ENCODE assay signal across 8 mouse cellular contexts in the genomic region with DNA sequence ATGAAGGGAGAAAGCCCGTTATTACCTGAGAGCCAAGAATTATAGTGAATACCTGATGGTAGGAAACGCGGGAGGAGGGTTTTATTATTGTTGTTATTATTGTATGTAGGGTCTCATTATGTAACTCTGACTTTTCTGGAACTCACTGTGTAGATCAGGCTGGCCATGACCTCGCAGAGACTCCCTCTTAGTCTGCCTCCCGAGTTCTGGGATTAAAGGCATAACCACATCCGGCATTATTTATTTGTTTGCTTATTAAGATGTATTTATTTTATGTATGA. TPM values are rescaled to one million over a fixed set of nuclear protein-coding genes. Genes with fewer than 3 reads are reported as not detected.
DNase-seq lines count a peak whose midpoint lies in the region; ATAC-seq and TF ChIP-seq lines count a peak whose summit lies in the region.

No protein-coding gene starts in this region.

- H3K9ac ChIP-seq in kidney, embryonic 15.5 days: peak overlapping the region; percentile 25; the same call in 1 of the 2 replicates
- H3K9ac ChIP-seq in hindbrain, postnatal 0 days (replicated peaks; ENCODE audit: low read length): 0 out of 2 replicates have a peak overlapping the region, but pooled peaks have one; percentile 28
- H3K9ac ChIP-seq in midbrain, embryonic 15.5 days: peak overlapping the region; percentile 5; the same call in 1 of the 2 replicates

- WGBS in kidney, embryonic 15.5 days: 46% methylated on average over 6 of the region's 6 CpGs
- 52% methylated on average over 6 of the region's 6 CpGs for WGBS in embryonic facial prominence, embryonic 10.5 days
- 48% methylated on average over 6 of the region's 6 CpGs for WGBS in hindbrain, postnatal 0 days
- 44% methylated on average over 6 of the region's 6 CpGs for WGBS in midbrain, embryonic 15.5 days

- peaks cover 24% of the 10 kb centered on the region for H3K36me3 ChIP-seq in kidney, embryonic 15.5 days
- peaks cover 25% of the 10 kb centered on the region for H3K36me3 ChIP-seq in embryonic facial prominence, embryonic 10.5 days (replicated peaks)
- peaks cover 15% of the 10 kb centered on the region for H3K36me3 ChIP-seq in hindbrain, postnatal 0 days (ENCODE audit: insufficient read depth, low read length)
- peaks cover 15% of the 10 kb centered on the region for H3K36me3 ChIP-seq in midbrain, embryonic 15.5 days (replicated peaks)

- ATAC-seq in kidney, embryonic 15.5 days (replicated peaks; ENCODE audit: low FRiP score): 0 out of 2 replicates have a peak, but pooled peaks have one; percentile 1
- ATAC-seq in hindbrain, postnatal 0 days: no peak
- ATAC-seq in midbrain, embryonic 15.5 days (replicated peaks): peak; percentile 24; the same call in 1 of the 2 replicates
- ATAC-seq in monocyte, adult 5-6 weeks (replicated peaks; ENCODE audit: insufficient number of reproducible peaks, low FRiP score, low TSS enrichment, poor library complexity, severe bottlenecking): no peak

- H3K27ac ChIP-seq in kidney, embryonic 15.5 days: 0 out of 2 replicates have a peak overlapping the region, but pooled peaks have one; percentile 11
- H3K27ac ChIP-seq in embryonic facial prominence, embryonic 10.5 days (replicated peaks): peak overlapping the region; percentile 92
- H3K27ac ChIP-seq in hindbrain, postnatal 0 days: peak overlapping the region; percentile 68
- H3K27ac ChIP-seq in midbrain, embryonic 15.5 days: peak overlapping the region; percentile 71

- peak overlapping the region; percentile 79 for H3K4me2 ChIP-seq in kidney, embryonic 15.5 days
- peak overlapping the region; percentile 48 for H3K4me2 ChIP-seq in hindbrain, postnatal 0 days (ENCODE audit: low read depth, low read length)
- H3K4me2 ChIP-seq in midbrain, embryonic 15.5 days: peak overlapping the region; percentile 39

- H3K4me3 ChIP-seq in kidney, embryonic 15.5 days (replicated peaks): peak overlapping the region; percentile 71
- peak overlapping the region; percentile 86 for H3K4me3 ChIP-seq in embryonic facial prominence, embryonic 10.5 days
- H3K4me3 ChIP-seq in hindbrain, postnatal 0 days (ENCODE audit: low read length): peak overlapping the region; percentile 91
- peak overlapping the region; percentile 61 for H3K4me3 ChIP-seq in midbrain, embryonic 15.5 days

- DNase-seq in kidney, postnatal 36 days: no peak
- no peak for DNase-seq in embryonic facial prominence, embryonic 10.5 days (ENCODE audit: low spot score)
- DNase-seq in hindbrain, postnatal 0 days (ENCODE audit: low spot score): no peak
- DNase-seq in cerebellum, postnatal 10 days: no peak
- no peak for DNase-seq in kidney, adult 9 months

- H3K4me1 ChIP-seq in kidney, embryonic 15.5 days: peaks cover 14% of the 10 kb centered on the region
- H3K4me1 ChIP-seq in embryonic facial prominence, embryonic 10.5 days: peaks cover 20% of the 10 kb centered on the region
- no peaks in the 10 kb centered on the region for H3K4me1 ChIP-seq in hindbrain, postnatal 0 days (ENCODE audit: insufficient read depth, low read length)
- peaks cover 23% of the 10 kb centered on the region for H3K4me1 ChIP-seq in midbrain, embryonic 15.5 days

- no peaks in the 10 kb centered on the region for H3K27me3 ChIP-seq in kidney, embryonic 15.5 days
- no peaks in the 10 kb centered on the region for H3K27me3 ChIP-seq in embryonic facial prominence, embryonic 10.5 days (replicated peaks; ENCODE audit: low read depth, poor library complexity, severe bottlenecking)
- no peaks in the 10 kb centered on the region for H3K27me3 ChIP-seq in hindbrain, postnatal 0 days (ENCODE audit: insufficient read depth, low read length)
- H3K27me3 ChIP-seq in midbrain, embryonic 15.5 days (replicated peaks): no peaks in the 10 kb centered on the region

- no peak for TF ChIP-seq CTCF in hindbrain, postnatal 0 days (IDR thresholded peaks at IDR 0.05; ENCODE audit: low read depth)

- H3K9me3 ChIP-seq in kidney, embryonic 15.5 days (replicated peaks): no peaks in the 10 kb centered on the region
- no peaks in the 10 kb centered on the region for H3K9me3 ChIP-seq in embryonic facial prominence, embryonic 10.5 days
- no peaks in the 10 kb centered on the region for H3K9me3 ChIP-seq in hindbrain, postnatal 0 days (ENCODE audit: low read length)
- H3K9me3 ChIP-seq in midbrain, embryonic 15.5 days: no peaks in the 10 kb centered on the region

RNA-seq across cellular contexts. Expression of gene Nme1, which starts 0.5 kb away (rescaled TPM):
- 165 and 172 TPM in 2 replicates for polyA plus RNA-seq in kidney, embryonic 15.5 days (2015; fragmentation: Nextera tagmentation; extraction: Ambion mirVana)
- polyA plus RNA-seq in embryonic facial prominence, embryonic 10.5 days (2016; fragmentation: Nextera tagmentation; extraction: Ambion mirVana): 352 and 375 TPM in 2 replicates
- total RNA-seq in hindbrain, postnatal 0 days (2014; rRNA removed): 44.8 and 49.7 TPM in 2 replicates
- 309 and 356 TPM in 2 replicates for polyA plus RNA-seq in hindbrain, postnatal 0 days (2015; fragmentation: Nextera tagmentation; extraction: Ambion mirVana)
- 473 and 498 TPM in 2 replicates for polyA plus RNA-seq in midbrain, embryonic 15.5 days (2015; fragmentation: Nextera tagmentation; extraction: Ambion mirVana)
- 13.8 to 34.0 TPM (median 18.0 TPM) in 3 replicates for total RNA-seq in monocyte, adult 5-6 weeks (2017)

RNA-seq across cellular contexts. Expression of gene Gm20390, which starts 0.7 kb away (rescaled TPM):
- polyA plus RNA-seq in kidney, embryonic 15.5 days (2015; fragmentation: Nextera tagmentation; extraction: Ambion mirVana): 462 and 483 TPM in 2 replicates
- polyA plus RNA-seq in embryonic facial prominence, embryonic 10.5 days (2016; fragmentation: Nextera tagmentation; extraction: Ambion mirVana): 532 and 553 TPM in 2 replicates
- 124 and 128 TPM in 2 replicates for total RNA-seq in hindbrain, postnatal 0 days (2014; rRNA removed)
- 402 and 417 TPM in 2 replicates for polyA plus RNA-seq in hindbrain, postnatal 0 days (2015; fragmentation: Nextera tagmentation; extraction: Ambion mirVana)
- polyA plus RNA-seq in midbrain, embryonic 15.5 days (2015; fragmentation: Nextera tagmentation; extraction: Ambion mirVana): 299 and 314 TPM in 2 replicates
- 1.9 TPM in 1 of 3 replicates, not detected in the others for total RNA-seq in monocyte, adult 5-6 weeks (2017)

RNA-seq across cellular contexts. Expression of gene Nme2, which starts 12.7 kb away (rescaled TPM):
- 262 and 314 TPM in 2 replicates for polyA plus RNA-seq in kidney, embryonic 15.5 days (2015; fragmentation: Nextera tagmentation; extraction: Ambion mirVana)
- polyA plus RNA-seq in embryonic facial prominence, embryonic 10.5 days (2016; fragmentation: Nextera tagmentation; extraction: Ambion mirVana): 138 and 157 TPM in 2 replicates
- 302 and 328 TPM in 2 replicates for total RNA-seq in hindbrain, postnatal 0 days (2014; rRNA removed)
- 138 and 161 TPM in 2 replicates for polyA plus RNA-seq in hindbrain, postnatal 0 days (2015; fragmentation: Nextera tagmentation; extraction: Ambion mirVana)
- 68.6 and 70.3 TPM in 2 replicates for polyA plus RNA-seq in midbrain, embryonic 15.5 days (2015; fragmentation: Nextera tagmentation; extraction: Ambion mirVana)
- total RNA-seq in monocyte, adult 5-6 weeks (2017): 112 to 158 TPM (median 145 TPM) in 3 replicates

RNA-seq across cellular contexts. Expression of gene Spag9, which starts 27.1 kb away (rescaled TPM):
- polyA plus RNA-seq in kidney, embryonic 15.5 days (2015; fragmentation: Nextera tagmentation; extraction: Ambion mirVana): 35.1 and 37.2 TPM in 2 replicates
- polyA plus RNA-seq in embryonic facial prominence, embryonic 10.5 days (2016; fragmentation: Nextera tagmentation; extraction: Ambion mirVana): 35.5 and 39.4 TPM in 2 replicates
- 110 and 114 TPM in 2 replicates for total RNA-seq in hindbrain, postnatal 0 days (2014; rRNA removed)
- 84.8 and 89.1 TPM in 2 replicates for polyA plus RNA-seq in hindbrain, postnatal 0 days (2015; fragmentation: Nextera tagmentation; extraction: Ambion mirVana)
- polyA plus RNA-seq in midbrain, embryonic 15.5 days (2015; fragmentation: Nextera tagmentation; extraction: Ambion mirVana): 85.5 and 88.9 TPM in 2 replicates
- 140 to 171 TPM (median 156 TPM) in 3 replicates for total RNA-seq in monocyte, adult 5-6 weeks (2017)

Comparison
In these comparisons a context has a peak if more than half of its experiments do, and no peak if none do; other contexts are left out.
1. ATAC-seq: peak in kidney, embryonic 15.5 days (single experiment) and midbrain, embryonic 15.5 days (single experiment); none in hindbrain, postnatal 0 days (single experiment) and monocyte, adult 5-6 weeks (single experiment).
2. H3K27ac ChIP-seq: peak in every context shown above with its lines; median percentile 92 in embryonic facial prominence, embryonic 10.5 days; 71 in midbrain, embryonic 15.5 days; 68 in hindbrain, postnatal 0 days; 11 in kidney, embryonic 15.5 days.
3. Peak in every context shown above with its lines, with median percentiles within 50 percentile points of each other: H3K4me2 ChIP-seq, H3K4me3 ChIP-seq and H3K9ac ChIP-seq.